Mouse (Mus musculus): ENCODE results near the gene Ube2c. TPM values are rescaled to one million over a fixed set of nuclear protein-coding genes. Genes with fewer than 3 reads are reported as not detected.

Ube2c gene
- polyA plus RNA-seq (2014; fragmentation: Nextera tagmentation; extraction: Ambion mirVana) = 349 and 388 TPM in 2 replicates

DNA sequence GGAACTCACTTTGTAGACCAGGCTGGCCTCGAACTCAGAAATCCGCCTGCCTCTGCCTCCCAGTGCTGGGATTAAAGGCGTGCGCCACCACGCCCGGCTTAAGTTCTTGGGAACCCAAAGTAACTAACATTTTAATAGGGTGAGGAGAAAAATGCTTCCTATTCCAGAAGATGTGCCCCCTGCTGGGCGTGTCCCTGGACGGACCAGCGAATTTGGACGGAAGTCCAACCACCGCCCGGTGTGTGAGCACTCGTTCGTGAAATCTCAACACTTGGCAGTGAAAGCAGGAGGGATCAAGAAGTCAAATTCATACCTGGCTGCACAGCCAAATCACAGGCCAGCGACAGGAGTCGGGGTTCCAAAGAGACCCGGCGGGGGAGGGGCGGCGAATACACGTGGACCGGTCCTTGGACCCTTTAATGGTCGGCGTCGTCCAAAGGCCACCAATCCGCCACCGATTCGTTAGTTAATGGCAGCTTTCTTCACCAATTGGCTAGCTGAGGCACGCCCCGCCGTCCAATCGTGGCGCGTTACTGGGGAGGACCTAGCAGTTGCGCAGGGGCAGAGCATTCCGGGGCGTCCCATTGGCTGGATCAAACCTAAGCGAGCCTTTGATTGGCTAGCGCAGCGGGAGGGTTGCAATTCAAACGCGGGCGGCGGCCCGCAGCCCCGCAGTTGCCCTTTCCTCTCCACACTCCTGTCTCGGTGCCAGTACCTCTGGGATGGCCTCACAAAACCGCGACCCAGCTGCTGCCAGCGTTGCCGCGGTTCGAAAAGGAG is at the start of gene Ube2c:
TSS of gene Ube2c (plus strand) at position 641 of the 780 bp plus-strand sequence.
- Histone ChIP-seq H3K27ac (replicated peaks in 1 of 2; ENCODE audit: control insufficient read depth in 1 of 2, insufficient read depth in 1 of 2, low read depth in 2 of 2, low read length in 2 of 2) (peak within 1 kb of the TSS; percentile 51 to 82), H3K4me3 (ENCODE audit: control insufficient read depth in 1 of 2, insufficient read depth in 1 of 2, low read depth in 1 of 2, low read length in 2 of 2) (peak within 1 kb of the TSS; percentile 68 to 91), H3K4me1 (ENCODE audit: control insufficient read depth in 2 of 2, insufficient read depth in 2 of 2, low read length in 2 of 2) (peaks cover 13 to 23% of the 10 kb centered on the region in 2 experiments), H3K4me2 (ENCODE audit: low read length) (peak within 1 kb of the TSS; percentile 93), H3K9me3 (ENCODE audit: control insufficient read depth, low read length) (no peaks in the 10 kb centered on the region), H3K36me3 (ENCODE audit: control insufficient read depth, insufficient read depth, low read length) (peaks cover 68% of the 10 kb centered on the region), H3K9ac (ENCODE audit: low read length) (peak within 1 kb of the TSS; percentile 93), H3K27me3 (ENCODE audit: control insufficient read depth, insufficient read depth, low read length) (no peaks in the 10 kb centered on the region)
- ATAC-seq (ENCODE audit: insufficient number of reproducible peaks, insufficient read depth, low FRiP score, low read depth) = peak; percentile 97
- under 1% methylated on average over 52 of the region's 53 CpGs for WGBS

DNA sequence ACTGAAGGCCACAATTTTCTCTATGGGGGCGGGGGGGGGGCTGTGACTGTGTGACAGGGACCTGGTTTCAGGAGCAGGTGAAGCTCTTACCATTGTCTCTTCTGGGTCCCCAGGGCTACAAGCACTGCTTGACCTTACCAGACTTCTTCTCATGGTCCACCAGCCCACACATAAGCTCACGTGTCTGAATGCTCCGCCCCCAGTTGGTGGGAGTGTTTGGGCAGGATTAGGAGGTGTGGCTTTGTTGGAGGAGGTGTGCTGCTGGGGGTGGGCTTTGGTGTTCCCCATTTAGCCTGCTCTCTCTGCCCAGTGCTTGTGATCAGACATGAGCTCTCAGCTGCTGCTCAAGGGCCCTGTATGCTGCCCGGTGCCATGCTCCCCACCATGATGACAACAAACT is 46.4 kb upstream of the Ube2c start:
- ATAC-seq (ENCODE audit: insufficient number of reproducible peaks, insufficient read depth, low FRiP score, low read depth) = no peak
- Histone ChIP-seq H3K4me2 (ENCODE audit: low read length) (no peak overlapping the region), H3K9ac (ENCODE audit: low read length) (no peak overlapping the region), H3K9me3 (ENCODE audit: control insufficient read depth, low read length) (0 out of 2 replicates have a peak, but pooled peaks cover 3% of the 10 kb centered on the region), H3K36me3 (ENCODE audit: control insufficient read depth, insufficient read depth, low read length) (no peaks in the 10 kb centered on the region), H3K4me3 (ENCODE audit: control insufficient read depth in 1 of 2, insufficient read depth in 1 of 2, low read depth in 1 of 2, low read length in 2 of 2) (no peak overlapping the region), H3K27me3 (ENCODE audit: control insufficient read depth, insufficient read depth, low read length) (no peaks in the 10 kb centered on the region), H3K4me1 (ENCODE audit: control insufficient read depth in 2 of 2, insufficient read depth in 2 of 2, low read length in 2 of 2) (no peaks in the 10 kb centered on the region), H3K27ac (replicated peaks in 1 of 2; ENCODE audit: control insufficient read depth in 1 of 2, insufficient read depth in 1 of 2, low read depth in 2 of 2, low read length in 2 of 2) (no peak overlapping the region)
- 45% methylated on average over 4 of the region's 4 CpGs for WGBS

DNA sequence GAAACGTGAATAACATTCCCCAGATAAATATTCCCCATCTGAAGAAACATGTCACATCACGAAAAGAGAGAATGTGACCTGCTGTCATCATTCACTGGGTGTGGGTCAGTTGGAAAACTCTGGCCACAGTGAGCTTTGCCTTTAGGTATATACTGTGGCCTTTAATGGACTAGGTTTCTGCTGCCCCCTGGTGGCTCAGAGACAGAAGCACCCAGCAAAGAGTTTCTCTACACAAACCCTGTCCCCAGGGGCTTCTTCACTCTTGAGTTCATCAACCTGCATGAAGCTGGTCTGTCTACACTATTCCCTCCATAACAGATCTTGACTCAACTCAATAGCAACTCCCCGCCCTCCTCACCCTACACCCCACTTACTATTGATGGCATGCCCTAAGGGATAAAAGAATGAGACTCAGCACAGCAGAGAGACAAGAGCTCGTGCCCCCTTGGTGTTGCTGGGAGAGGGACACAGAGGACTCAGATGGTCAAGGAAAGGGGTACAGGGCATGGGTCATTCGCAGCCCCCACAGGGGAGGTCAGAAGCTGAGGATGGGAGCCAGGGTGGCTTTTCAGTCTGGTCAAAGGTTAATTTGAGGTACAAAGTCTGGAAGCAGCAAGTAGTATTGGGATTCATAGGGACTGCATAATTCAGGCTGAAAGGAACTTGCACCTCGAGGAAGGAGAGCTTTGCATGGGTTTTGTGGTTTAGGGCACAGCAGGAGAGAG is 43.6 kb upstream of the Ube2c start:
- 14% methylated on average over 6 of the region's 6 CpGs for WGBS
- no peak for ATAC-seq (ENCODE audit: insufficient number of reproducible peaks, insufficient read depth, low FRiP score, low read depth)
- Histone ChIP-seq H3K4me3 (ENCODE audit: control insufficient read depth in 1 of 2, insufficient read depth in 1 of 2, low read depth in 1 of 2, low read length in 2 of 2) (no peak overlapping the region), H3K36me3 (ENCODE audit: control insufficient read depth, insufficient read depth, low read length) (no peaks in the 10 kb centered on the region), H3K9me3 (ENCODE audit: control insufficient read depth, low read length) (0 out of 2 replicates have a peak, but pooled peaks cover 3% of the 10 kb centered on the region), H3K27me3 (ENCODE audit: control insufficient read depth, insufficient read depth, low read length) (no peaks in the 10 kb centered on the region), H3K27ac (replicated peaks in 1 of 2; ENCODE audit: control insufficient read depth in 1 of 2, insufficient read depth in 1 of 2, low read depth in 2 of 2, low read length in 2 of 2) (no peak overlapping the region), H3K4me2 (ENCODE audit: low read length) (no peak overlapping the region), H3K9ac (ENCODE audit: low read length) (no peak overlapping the region), H3K4me1 (ENCODE audit: control insufficient read depth in 2 of 2, insufficient read depth in 2 of 2, low read length in 2 of 2) (no peaks in the 10 kb centered on the region)

DNA sequence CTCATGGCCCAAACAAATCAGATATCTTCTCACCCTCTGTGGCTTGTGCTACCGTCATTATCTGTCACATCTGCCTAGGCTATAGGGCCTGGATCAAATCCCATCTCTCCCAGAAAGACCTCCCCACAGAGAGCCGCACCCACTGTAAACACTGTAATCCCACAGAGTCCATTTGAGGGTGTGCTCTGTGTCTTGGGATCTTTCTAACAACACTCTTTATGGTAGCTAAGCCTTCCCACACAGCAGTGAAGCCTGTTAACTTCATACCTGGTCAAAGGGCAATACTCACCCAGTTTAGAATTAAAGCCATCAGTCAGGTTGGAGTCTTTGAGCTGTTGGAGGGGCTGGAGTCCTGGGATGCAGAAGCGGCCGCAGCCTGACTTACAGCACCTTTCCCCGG is 38.0 kb upstream of the Ube2c start:
- Histone ChIP-seq H3K4me3 (ENCODE audit: control insufficient read depth in 1 of 2, insufficient read depth in 1 of 2, low read depth in 1 of 2, low read length in 2 of 2) (no peak overlapping the region), H3K27ac (replicated peaks in 1 of 2; ENCODE audit: control insufficient read depth in 1 of 2, insufficient read depth in 1 of 2, low read depth in 2 of 2, low read length in 2 of 2) (no peak overlapping the region), H3K9me3 (ENCODE audit: control insufficient read depth, low read length) (no peaks in the 10 kb centered on the region), H3K36me3 (ENCODE audit: control insufficient read depth, insufficient read depth, low read length) (no peaks in the 10 kb centered on the region), H3K4me1 (ENCODE audit: control insufficient read depth in 2 of 2, insufficient read depth in 2 of 2, low read length in 2 of 2) (no peaks in the 10 kb centered on the region), H3K9ac (ENCODE audit: low read length) (no peak overlapping the region), H3K27me3 (ENCODE audit: control insufficient read depth, insufficient read depth, low read length) (no peaks in the 10 kb centered on the region), H3K4me2 (ENCODE audit: low read length) (no peak overlapping the region)
- no peak for ATAC-seq (ENCODE audit: insufficient number of reproducible peaks, insufficient read depth, low FRiP score, low read depth)
- 61% methylated on average over 5 of the region's 5 CpGs for WGBS

DNA sequence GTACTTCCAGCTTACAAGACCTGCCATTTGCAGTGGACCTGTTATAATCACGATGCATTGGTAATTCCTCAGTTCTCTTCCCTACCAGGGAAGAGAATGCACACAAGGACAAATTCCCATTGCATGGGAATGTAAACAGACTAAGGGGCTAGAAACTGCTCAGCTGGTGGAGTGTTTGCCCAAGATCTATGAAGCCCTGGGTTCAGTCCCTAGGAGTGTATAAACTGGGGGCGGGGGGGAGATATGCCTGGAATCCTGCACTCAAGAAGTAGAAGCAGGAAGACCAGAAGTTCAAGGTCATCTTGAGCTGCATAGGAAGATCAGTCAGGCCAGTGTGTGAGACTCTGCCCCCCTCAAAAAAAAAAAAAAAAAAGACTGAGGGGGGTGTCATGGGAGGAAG is 36.4 kb upstream of the Ube2c start:
- H3K4me1 ChIP-seq (ENCODE audit: control insufficient read depth in 2 of 2, insufficient read depth in 2 of 2, low read length in 2 of 2) = no peaks in the 10 kb centered on the region
- no peak for ATAC-seq (ENCODE audit: insufficient number of reproducible peaks, insufficient read depth, low FRiP score, low read depth)
- no peak overlapping the region for H3K27ac ChIP-seq (replicated peaks in 1 of 2; ENCODE audit: control insufficient read depth in 1 of 2, insufficient read depth in 1 of 2, low read depth in 2 of 2, low read length in 2 of 2)
- no peak overlapping the region for H3K4me2 ChIP-seq (ENCODE audit: low read length)
- H3K27me3 ChIP-seq (ENCODE audit: control insufficient read depth, insufficient read depth, low read length) = no peaks in the 10 kb centered on the region
- H3K36me3 ChIP-seq (ENCODE audit: control insufficient read depth, insufficient read depth, low read length) = no peaks in the 10 kb centered on the region
- H3K9ac ChIP-seq (ENCODE audit: low read length) = no peak overlapping the region
- no peak overlapping the region for H3K4me3 ChIP-seq (ENCODE audit: control insufficient read depth in 1 of 2, insufficient read depth in 1 of 2, low read depth in 1 of 2, low read length in 2 of 2)
- H3K9me3 ChIP-seq (ENCODE audit: control insufficient read depth, low read length) = no peaks in the 10 kb centered on the region
- 74% methylated on average over 2 of the region's 2 CpGs for WGBS

DNA sequence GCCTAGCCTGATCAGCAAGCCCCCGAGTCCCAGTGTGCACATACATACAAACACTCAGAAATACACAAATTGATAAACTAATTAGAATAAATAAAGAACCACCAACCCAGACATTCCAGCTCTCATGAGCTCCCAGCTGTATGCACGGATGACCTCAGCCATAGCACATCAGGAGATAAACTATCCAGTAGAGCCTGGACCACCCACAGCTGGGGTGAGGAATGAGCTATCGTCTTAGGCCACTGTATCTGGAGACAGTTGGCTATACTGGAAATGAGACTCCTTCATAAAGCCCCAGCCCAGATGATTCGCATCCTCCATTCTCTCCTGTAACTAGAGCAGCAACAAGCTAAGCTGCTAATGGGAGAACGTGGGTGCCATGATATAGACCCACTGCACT is 34.9 kb upstream of the Ube2c start:
- Histone ChIP-seq H3K4me3 (ENCODE audit: control insufficient read depth in 1 of 2, insufficient read depth in 1 of 2, low read depth in 1 of 2, low read length in 2 of 2) (no peak overlapping the region), H3K27me3 (ENCODE audit: control insufficient read depth, insufficient read depth, low read length) (no peaks in the 10 kb centered on the region), H3K9ac (ENCODE audit: low read length) (no peak overlapping the region), H3K4me2 (ENCODE audit: low read length) (no peak overlapping the region), H3K27ac (replicated peaks in 1 of 2; ENCODE audit: control insufficient read depth in 1 of 2, insufficient read depth in 1 of 2, low read depth in 2 of 2, low read length in 2 of 2) (no peak overlapping the region), H3K9me3 (ENCODE audit: control insufficient read depth, low read length) (no peaks in the 10 kb centered on the region), H3K36me3 (ENCODE audit: control insufficient read depth, insufficient read depth, low read length) (no peaks in the 10 kb centered on the region), H3K4me1 (ENCODE audit: control insufficient read depth in 2 of 2, insufficient read depth in 2 of 2, low read length in 2 of 2) (no peaks in the 10 kb centered on the region)
- no peak for ATAC-seq (ENCODE audit: insufficient number of reproducible peaks, insufficient read depth, low FRiP score, low read depth)
- 70% methylated on average over 5 of the region's 5 CpGs for WGBS

DNA sequence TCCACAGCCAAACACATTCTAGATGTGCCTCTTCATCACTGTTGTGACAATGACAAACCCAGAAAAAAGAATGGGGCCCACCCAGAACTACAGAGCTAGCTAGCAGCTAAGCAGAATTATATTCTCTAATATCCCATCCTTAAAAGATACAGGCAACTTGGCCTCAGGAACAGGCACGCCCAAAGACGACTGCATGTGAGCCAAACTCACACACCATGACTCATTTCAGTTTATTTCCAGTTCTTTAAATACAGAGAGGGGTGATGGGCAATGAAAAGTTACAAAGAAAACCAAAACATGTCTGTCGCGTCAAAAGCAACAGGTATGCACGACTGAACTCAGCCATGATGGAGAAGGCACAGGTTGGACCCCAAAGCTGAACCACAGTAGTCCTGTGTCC is 34.3 kb upstream of the Ube2c start:
- H3K4me2 ChIP-seq (ENCODE audit: low read length) = no peak overlapping the region
- no peak for ATAC-seq (ENCODE audit: insufficient number of reproducible peaks, insufficient read depth, low FRiP score, low read depth)
- WGBS = 81% methylated on average over 5 of the region's 5 CpGs
- H3K4me3 ChIP-seq (ENCODE audit: control insufficient read depth in 1 of 2, insufficient read depth in 1 of 2, low read depth in 1 of 2, low read length in 2 of 2) = no peak overlapping the region
- no peaks in the 10 kb centered on the region for H3K36me3 ChIP-seq (ENCODE audit: control insufficient read depth, insufficient read depth, low read length)
- H3K9ac ChIP-seq (ENCODE audit: low read length) = no peak overlapping the region
- no peaks in the 10 kb centered on the region for H3K4me1 ChIP-seq (ENCODE audit: control insufficient read depth in 2 of 2, insufficient read depth in 2 of 2, low read length in 2 of 2)
- no peaks in the 10 kb centered on the region for H3K9me3 ChIP-seq (ENCODE audit: control insufficient read depth, low read length)
- H3K27ac ChIP-seq (replicated peaks in 1 of 2; ENCODE audit: control insufficient read depth in 1 of 2, insufficient read depth in 1 of 2, low read depth in 2 of 2, low read length in 2 of 2) = no peak overlapping the region
- H3K27me3 ChIP-seq (ENCODE audit: control insufficient read depth, insufficient read depth, low read length) = no peaks in the 10 kb centered on the region

All from heart, embryonic 14.5 days (tissue).